ENCODE assay signal across 15 mouse cellular contexts in the genomic region with DNA sequence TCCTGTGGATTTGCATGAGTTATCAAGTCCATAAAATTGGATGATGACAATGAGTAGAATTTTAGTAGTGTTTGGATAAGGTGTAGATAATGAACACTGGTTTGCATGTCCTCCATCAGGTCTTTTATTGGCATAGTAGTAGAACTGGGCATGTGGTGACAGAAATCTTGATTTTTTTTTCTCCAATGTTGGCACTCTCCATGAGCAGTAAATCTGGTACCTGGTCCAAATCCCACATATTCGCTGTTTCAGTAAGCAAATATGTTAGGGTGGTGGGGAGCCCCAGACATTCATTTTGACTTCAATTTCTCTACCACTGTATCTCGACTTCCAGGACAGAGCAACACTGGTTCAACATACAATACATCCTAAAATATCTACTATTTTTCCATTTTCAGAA.
A peak's percentile ranks its signal among the peaks of the same experiment; 100 is the strongest.
DNase-seq lines count a peak whose midpoint lies in the region; TF ChIP-seq lines count a peak whose summit lies in the region.
"Had no signal": no experiment of that assay in that cellular context is flagged by ENCODE, and none has a peak within 500 bp of the region (broad histone marks: within the 10 kb centered on the region; RNA-seq: fewer than 3 reads in every experiment).

No protein-coding gene starts in this region.

- TF ChIP-seq POLR2A in lung, adult 2 months (IDR thresholded peaks at IDR 0.05; ENCODE audit: borderline replicate concordance, extremely low read depth, low read depth, low read length): no peak

- WGBS in lung, adult 2 months: 77% methylated on average over 2 of the region's 2 CpGs

- no peak overlapping the region for H3K4me3 ChIP-seq in lung, adult 2 months (replicated peaks; ENCODE audit: extremely low read depth, low read depth, low read length)
- H3K4me3 ChIP-seq: embryonic facial prominence, embryonic 10.5 days; embryonic facial prominence, embryonic 12.5 days; forebrain, embryonic 13.5 days; forebrain, embryonic 15.5 days had no signal

- TF ChIP-seq CTCF in lung, adult 2 months (IDR thresholded peaks at IDR 0.05; ENCODE audit: insufficient read depth, low read length): no peak

- DNase-seq in cerebellum, adult 11-12 months: peak; percentile 52
- DNase-seq in cerebellum, postnatal 36 days: no peak
- peak; percentile 86 for DNase-seq in cerebellum, adult 9-10 months
- no peak for DNase-seq in cerebellum, adult 8-10 months
- peak; percentile 73 for DNase-seq in cerebellum, adult 9-11 months
- DNase-seq in heart, adult 18-20 months: no peak
- no peak for DNase-seq in lung, adult 2 months
- DNase-seq: adrenal gland, adult 2 months; adrenal gland, postnatal 10 days; adrenal gland, postnatal 25 days; forebrain, postnatal 0 days had no signal

- no peaks in the 10 kb centered on the region for H3K4me1 ChIP-seq in lung, adult 2 months (ENCODE audit: control insufficient read depth, insufficient read depth, low read length)
- H3K4me1 ChIP-seq: embryonic facial prominence, embryonic 10.5 days; embryonic facial prominence, embryonic 12.5 days had no signal

Comparison
In these comparisons a context has a peak if more than half of its experiments do, and no peak if none do; other contexts are left out.
1. DNase-seq: peak in cerebellum, adult 11-12 months (single experiment), cerebellum, adult 9-10 months (single experiment) and cerebellum, adult 9-11 months (single experiment); none in cerebellum, postnatal 36 days (0 of 2), cerebellum, adult 8-10 months (single experiment), heart, adult 18-20 months (0 of 2) and lung, adult 2 months (single experiment).